Mouse (Mus musculus): ENCODE data around the gene Adgrg5. TPM values are rescaled to one million over a fixed set of nuclear protein-coding genes. Genes with fewer than 3 reads are reported as not detected.

The Adgrg5 gene
- polyA plus RNA-seq, 1 experiment from 2014 or later: not detected

DNA sequence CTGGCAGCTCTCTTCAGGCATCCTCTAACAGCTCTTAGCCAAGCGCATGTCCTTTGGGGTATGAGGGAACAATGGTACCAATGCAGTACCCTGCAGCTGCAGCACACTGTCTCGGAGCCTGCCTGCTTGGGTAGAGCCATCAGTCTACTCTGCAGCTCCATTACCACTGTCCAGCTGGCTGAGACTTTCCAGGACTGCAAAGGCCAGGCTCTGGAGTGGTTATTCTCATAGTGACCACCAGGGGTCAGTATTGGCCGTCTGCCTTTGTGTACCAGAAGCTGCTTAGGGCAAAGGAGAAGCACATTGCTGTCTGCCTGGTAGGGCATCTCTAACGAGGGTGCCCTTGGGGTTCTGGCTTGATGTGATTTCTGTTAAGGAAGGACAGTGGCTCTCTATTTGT is 26.6 kb downstream of the Adgrg5 start:
- Histone ChIP-seq H3K36me3 (no peaks in the 10 kb centered on the region), H3K4me2 (no peak overlapping the region), H3K9me3 (no peaks in the 10 kb centered on the region), H3K4me1 (replicated peaks) (no peaks in the 10 kb centered on the region), H3K9ac (replicated peaks) (no peak overlapping the region), H3K27me3 (peaks cover 5% of the 10 kb centered on the region; the same call in 1 of the 2 replicates), H3K27ac (no peak overlapping the region), H3K4me3 (replicated peaks) (no peak overlapping the region)
- 7% methylated on average over 4 of the region's 4 CpGs for WGBS
- peak; percentile 9; the same call in 1 of the 2 replicates for ATAC-seq (ENCODE audit: insufficient number of reproducible peaks, insufficient read depth, low FRiP score, low TSS enrichment, low read depth)

DNA sequence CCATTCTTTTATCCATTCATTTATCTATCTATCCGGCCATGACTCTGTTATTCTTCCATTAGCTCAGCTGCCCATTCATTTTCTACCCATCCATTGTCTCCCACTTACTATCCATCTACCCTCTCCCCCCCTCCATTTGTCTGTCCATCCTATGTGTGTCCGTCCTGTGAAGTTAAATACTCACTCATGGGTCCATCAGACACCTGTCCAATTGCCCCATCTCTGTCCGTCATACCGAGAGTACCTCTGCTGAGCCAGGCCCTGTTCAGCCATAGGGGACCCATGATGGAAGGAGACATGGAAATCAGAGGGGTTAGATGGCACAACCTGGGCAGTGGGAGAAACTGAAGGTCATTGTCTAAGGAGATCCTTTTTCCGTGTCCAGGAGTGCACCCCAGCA is 27.0 kb downstream of the Adgrg5 start:
- Histone ChIP-seq H3K27ac (no peak overlapping the region), H3K4me2 (no peak overlapping the region), H3K4me3 (replicated peaks) (no peak overlapping the region), H3K9ac (replicated peaks) (no peak overlapping the region), H3K27me3 (peaks cover 5% of the 10 kb centered on the region; the same call in 1 of the 2 replicates), H3K36me3 (no peaks in the 10 kb centered on the region), H3K9me3 (no peaks in the 10 kb centered on the region), H3K4me1 (replicated peaks) (no peaks in the 10 kb centered on the region)
- WGBS: 75% methylated on average over 5 of the region's 5 CpGs
- no peak for ATAC-seq (ENCODE audit: insufficient number of reproducible peaks, insufficient read depth, low FRiP score, low TSS enrichment, low read depth)

DNA sequence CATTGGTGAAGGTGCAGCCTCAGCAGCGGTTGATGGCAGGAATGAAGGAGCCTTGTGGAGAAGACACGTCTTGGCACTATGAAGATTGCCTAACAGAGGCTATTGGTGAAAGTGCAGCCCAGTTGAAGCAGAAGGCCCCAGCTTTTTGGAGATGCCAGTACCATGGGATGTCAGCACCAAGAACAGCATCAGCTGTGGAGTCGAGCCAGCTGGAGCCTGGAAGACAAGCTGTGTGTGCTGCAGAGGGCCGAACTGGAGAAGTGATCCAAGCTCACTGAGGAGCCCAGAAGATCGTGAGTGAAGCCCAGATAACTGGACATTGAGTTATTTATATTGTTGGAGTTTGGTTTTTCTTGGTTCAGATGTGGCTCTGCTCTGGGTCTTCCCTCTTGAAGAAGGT is 28.6 kb downstream of the Adgrg5 start:
- no peaks in the 10 kb centered on the region for H3K9me3 ChIP-seq
- H3K36me3 ChIP-seq: no peaks in the 10 kb centered on the region
- WGBS: 75% methylated on average over 5 of the region's 5 CpGs
- H3K27ac ChIP-seq: no peak overlapping the region
- no peak for ATAC-seq (ENCODE audit: insufficient number of reproducible peaks, insufficient read depth, low FRiP score, low TSS enrichment, low read depth)
- H3K4me2 ChIP-seq: no peak overlapping the region
- H3K4me3 ChIP-seq (replicated peaks): no peak overlapping the region
- no peaks in the 10 kb centered on the region for H3K4me1 ChIP-seq (replicated peaks)
- no peak overlapping the region for H3K9ac ChIP-seq (replicated peaks)
- no peaks in the 10 kb centered on the region for H3K27me3 ChIP-seq

DNA sequence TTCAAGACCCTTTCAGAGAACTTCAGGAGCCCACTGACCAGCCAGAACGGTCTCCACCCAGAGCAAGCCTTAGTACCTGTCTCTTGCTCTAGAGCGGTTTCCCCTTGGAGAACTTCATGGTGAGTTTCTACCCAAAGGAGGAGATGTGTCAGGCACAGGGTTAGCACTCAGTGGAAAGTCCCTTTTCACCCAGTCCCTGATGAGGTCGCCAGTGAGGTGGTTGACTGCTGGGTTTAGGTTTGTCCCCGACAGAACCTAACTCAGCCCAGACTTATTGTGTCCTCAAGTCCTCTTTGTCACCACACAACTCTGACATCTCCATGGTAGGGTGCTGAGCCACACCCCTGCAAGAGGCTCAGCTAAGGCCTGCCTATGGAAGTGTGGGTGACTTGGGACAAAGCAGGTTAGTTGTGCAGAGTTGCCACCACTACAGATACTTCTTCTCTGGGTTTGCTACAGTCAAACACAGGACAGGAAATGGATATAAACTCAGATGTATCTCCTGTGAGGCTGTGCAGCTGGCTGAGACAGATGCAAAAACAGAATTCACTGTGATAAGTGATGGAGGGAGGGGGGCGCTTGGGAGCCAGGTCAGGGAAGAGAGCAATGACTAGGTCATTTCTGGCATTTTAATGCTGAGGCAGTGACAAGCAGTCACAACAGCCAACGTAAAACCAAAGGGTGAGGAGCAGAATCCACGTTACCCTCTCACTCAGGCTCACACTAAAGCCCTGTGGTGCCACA is 30.3 kb downstream of the Adgrg5 start:
- H3K36me3 ChIP-seq: no peaks in the 10 kb centered on the region
- H3K9ac ChIP-seq (replicated peaks): no peak overlapping the region
- no peak overlapping the region for H3K27ac ChIP-seq
- H3K4me3 ChIP-seq (replicated peaks): no peak overlapping the region
- ATAC-seq (ENCODE audit: insufficient number of reproducible peaks, insufficient read depth, low FRiP score, low TSS enrichment, low read depth): no peak
- no peak overlapping the region for H3K4me2 ChIP-seq
- no peaks in the 10 kb centered on the region for H3K4me1 ChIP-seq (replicated peaks)
- no peaks in the 10 kb centered on the region for H3K27me3 ChIP-seq
- 74% methylated on average over 7 of the region's 7 CpGs for WGBS
- no peaks in the 10 kb centered on the region for H3K9me3 ChIP-seq

DNA sequence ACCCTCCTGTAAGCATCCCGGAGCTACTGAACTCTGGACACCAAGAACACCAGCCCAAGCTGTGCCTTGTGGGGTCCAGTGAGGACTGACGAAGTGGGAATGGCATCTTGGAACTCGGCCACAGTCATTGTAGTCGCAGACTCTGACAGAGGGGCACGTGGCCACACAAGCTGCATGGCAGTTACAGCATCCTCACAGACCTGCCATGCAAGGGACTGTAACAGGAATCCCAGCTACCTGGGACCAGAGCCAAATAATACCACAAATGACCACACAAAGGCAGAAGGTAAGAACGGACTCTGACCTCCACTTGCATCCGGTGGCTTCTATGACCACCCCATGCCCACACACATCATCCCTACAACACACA is 30.9 kb downstream of the Adgrg5 start:
- WGBS: 81% methylated on average over 7 of the region's 7 CpGs
- no peaks in the 10 kb centered on the region for H3K9me3 ChIP-seq
- H3K4me1 ChIP-seq (replicated peaks): no peaks in the 10 kb centered on the region
- H3K4me2 ChIP-seq: no peak overlapping the region
- H3K4me3 ChIP-seq (replicated peaks): no peak overlapping the region
- H3K27ac ChIP-seq: no peak overlapping the region
- no peaks in the 10 kb centered on the region for H3K36me3 ChIP-seq
- no peaks in the 10 kb centered on the region for H3K27me3 ChIP-seq
- H3K9ac ChIP-seq (replicated peaks): no peak overlapping the region
- ATAC-seq (ENCODE audit: insufficient number of reproducible peaks, insufficient read depth, low FRiP score, low TSS enrichment, low read depth): no peak

DNA sequence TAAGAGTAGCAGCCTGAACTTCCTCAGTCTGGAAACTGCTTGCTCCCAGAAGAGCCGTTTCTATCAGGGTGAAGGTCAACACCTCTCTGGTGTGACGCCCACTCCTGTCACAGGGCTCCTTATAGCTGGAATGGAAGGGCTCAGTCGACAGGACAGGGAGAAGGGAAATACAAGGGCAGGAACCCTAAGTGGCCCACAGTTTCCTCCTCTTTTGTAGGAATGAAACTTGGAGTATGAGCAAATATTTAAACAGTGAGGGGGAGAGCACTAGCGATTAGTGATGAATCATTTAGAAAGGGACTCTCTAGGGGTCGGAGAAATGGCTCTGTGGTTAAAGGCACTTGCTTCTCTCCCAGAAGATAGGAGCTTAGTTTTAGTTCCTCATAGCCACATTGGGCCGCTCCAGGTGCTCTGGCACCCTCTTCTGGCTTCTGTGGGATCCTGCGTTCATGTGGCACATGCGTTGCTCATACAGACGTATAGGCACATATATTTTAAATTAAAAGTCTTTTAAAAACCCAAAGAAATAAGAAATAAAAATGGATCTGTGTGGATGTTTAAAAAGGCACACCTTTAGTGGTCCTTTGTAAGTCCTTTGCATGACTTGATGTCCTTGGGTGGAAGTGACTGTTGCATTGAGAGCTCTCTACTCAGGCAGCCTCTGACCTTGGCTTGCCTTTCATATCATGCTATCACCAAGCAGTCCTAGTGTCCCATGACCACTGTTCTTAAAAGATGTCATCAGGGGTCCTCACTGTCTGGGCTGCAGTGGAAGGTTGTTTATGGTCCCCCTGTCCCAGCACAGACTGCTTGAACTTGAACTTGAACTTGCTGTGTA is 31.6 kb downstream of the Adgrg5 start:
- Histone ChIP-seq H3K4me2 (no peak overlapping the region), H3K27me3 (no peaks in the 10 kb centered on the region), H3K9me3 (no peaks in the 10 kb centered on the region), H3K4me3 (replicated peaks) (no peak overlapping the region), H3K9ac (replicated peaks) (no peak overlapping the region), H3K36me3 (no peaks in the 10 kb centered on the region), H3K4me1 (replicated peaks) (no peaks in the 10 kb centered on the region), H3K27ac (no peak overlapping the region)
- ATAC-seq (ENCODE audit: insufficient number of reproducible peaks, insufficient read depth, low FRiP score, low TSS enrichment, low read depth): 0 out of 2 replicates have a peak, but pooled peaks have one; percentile 27
- WGBS: 32% methylated on average over 9 of the region's 9 CpGs

DNA sequence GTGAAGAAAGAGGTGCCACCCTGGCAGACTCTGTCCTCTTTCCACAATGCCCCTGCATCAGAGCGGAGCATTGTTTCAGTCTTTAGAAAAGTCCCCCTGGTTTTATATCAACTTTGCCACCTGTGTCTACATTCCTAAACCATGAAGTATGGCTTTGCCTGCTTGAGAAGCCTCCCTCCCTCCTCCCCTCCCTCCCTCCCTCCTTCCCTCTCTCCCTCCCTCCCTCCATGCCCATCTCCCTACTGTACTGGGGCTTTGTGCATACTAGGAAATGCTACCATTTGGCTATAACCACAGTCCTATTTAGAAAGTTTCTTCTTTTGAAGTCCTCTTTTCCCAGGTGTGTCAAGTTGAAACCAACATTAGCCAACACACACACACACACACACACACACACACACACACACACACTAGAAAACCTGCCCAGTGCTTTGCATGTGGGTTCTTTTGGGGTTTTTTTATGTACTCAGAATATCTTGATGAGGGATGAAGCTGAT is 32.6 kb downstream of the Adgrg5 start:
- H3K36me3 ChIP-seq: no peaks in the 10 kb centered on the region
- H3K9me3 ChIP-seq: no peaks in the 10 kb centered on the region
- H3K9ac ChIP-seq (replicated peaks): no peak overlapping the region
- H3K4me3 ChIP-seq (replicated peaks): no peak overlapping the region
- no peaks in the 10 kb centered on the region for H3K4me1 ChIP-seq (replicated peaks)
- H3K27ac ChIP-seq: no peak overlapping the region
- H3K27me3 ChIP-seq: no peaks in the 10 kb centered on the region
- no peak overlapping the region for H3K4me2 ChIP-seq
- WGBS: 81% methylated on average over 1 of the region's 1 CpGs
- no peak for ATAC-seq (ENCODE audit: insufficient number of reproducible peaks, insufficient read depth, low FRiP score, low TSS enrichment, low read depth)

DNA sequence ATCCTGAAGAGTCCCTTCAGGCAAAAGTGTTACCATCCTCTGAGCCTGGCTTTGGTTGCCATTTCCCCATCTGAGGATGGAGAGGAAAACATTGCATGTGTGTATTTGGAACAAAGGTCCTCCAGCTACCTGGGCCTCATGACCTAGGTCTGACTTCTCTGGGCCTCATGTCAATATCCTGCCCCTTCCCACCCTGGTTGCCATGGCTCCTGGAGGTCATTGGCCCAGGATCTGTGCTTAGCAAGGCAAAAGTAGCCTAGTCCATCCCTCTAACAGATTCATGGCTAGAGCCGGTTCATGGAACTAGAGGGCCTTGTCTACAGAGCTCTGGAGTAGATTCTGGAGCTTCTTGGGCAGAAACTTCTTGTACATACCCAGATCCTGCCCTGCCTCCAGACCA is 38.7 kb downstream of the Adgrg5 start:
- H3K27ac ChIP-seq: no peak overlapping the region
- no peak overlapping the region for H3K4me2 ChIP-seq
- peaks cover 3% of the 10 kb centered on the region; the same call in 1 of the 2 replicates for H3K4me1 ChIP-seq (replicated peaks)
- WGBS: 80% methylated on average over 1 of the region's 1 CpGs
- H3K9ac ChIP-seq (replicated peaks): no peak overlapping the region
- no peak for ATAC-seq (ENCODE audit: insufficient number of reproducible peaks, insufficient read depth, low FRiP score, low TSS enrichment, low read depth)
- H3K4me3 ChIP-seq (replicated peaks): no peak overlapping the region
- H3K9me3 ChIP-seq: no peaks in the 10 kb centered on the region
- no peaks in the 10 kb centered on the region for H3K36me3 ChIP-seq
- H3K27me3 ChIP-seq: no peaks in the 10 kb centered on the region

DNA sequence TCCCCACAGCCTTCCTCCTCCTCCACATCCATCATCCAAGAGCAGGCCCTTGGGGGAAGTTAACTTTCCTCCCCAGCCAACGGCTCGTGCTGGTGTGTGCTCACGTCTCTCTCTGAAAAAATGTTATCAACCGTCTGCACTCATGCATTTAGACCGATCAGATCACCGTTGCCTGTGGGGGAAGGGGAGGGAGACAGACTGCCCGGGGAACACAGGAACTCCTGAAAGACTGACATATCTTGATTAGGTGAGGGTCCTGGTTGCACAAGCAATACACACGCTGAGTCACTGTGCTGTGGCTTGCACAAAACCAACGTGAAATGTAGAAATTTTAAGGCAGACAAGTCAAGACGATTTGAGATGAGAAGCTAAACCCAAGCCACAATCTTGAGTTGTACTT is 41.3 kb downstream of the Adgrg5 start:
- 60% methylated on average over 10 of the region's 10 CpGs for WGBS
- Histone ChIP-seq H3K27me3 (no peaks in the 10 kb centered on the region), H3K9me3 (no peaks in the 10 kb centered on the region), H3K4me3 (replicated peaks) (no peak overlapping the region), H3K36me3 (no peaks in the 10 kb centered on the region), H3K27ac (no peak overlapping the region), H3K4me1 (replicated peaks) (peaks cover 3% of the 10 kb centered on the region; the same call in 1 of the 2 replicates), H3K4me2 (no peak overlapping the region), H3K9ac (replicated peaks) (no peak overlapping the region)
- ATAC-seq (ENCODE audit: insufficient number of reproducible peaks, insufficient read depth, low FRiP score, low TSS enrichment, low read depth): no peak

DNA sequence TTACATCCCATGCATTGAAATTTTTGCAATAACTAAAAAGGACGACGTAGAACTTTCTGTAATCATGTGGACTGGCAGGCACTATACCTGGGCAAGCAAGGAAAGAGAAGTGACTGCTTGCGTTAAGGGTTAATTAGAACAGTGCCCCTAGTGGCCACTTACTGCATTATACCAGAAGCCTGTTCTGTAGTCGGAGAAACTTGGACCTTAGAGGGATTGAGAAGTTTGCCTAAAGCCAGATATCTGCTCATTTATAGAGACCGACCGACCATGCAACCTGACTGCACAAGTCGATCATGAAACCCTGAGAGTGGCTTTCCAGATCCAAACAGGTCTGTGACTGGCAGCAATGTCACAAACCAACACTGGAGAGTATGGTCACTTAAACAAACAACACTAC is 43.1 kb downstream of the Adgrg5 start:
- ATAC-seq (ENCODE audit: insufficient number of reproducible peaks, insufficient read depth, low FRiP score, low TSS enrichment, low read depth): no peak
- Histone ChIP-seq H3K4me1 (replicated peaks) (peaks cover 3% of the 10 kb centered on the region; the same call in 1 of the 2 replicates), H3K9ac (replicated peaks) (no peak overlapping the region), H3K36me3 (no peaks in the 10 kb centered on the region), H3K4me3 (replicated peaks) (no peak overlapping the region), H3K9me3 (no peaks in the 10 kb centered on the region), H3K4me2 (no peak overlapping the region), H3K27ac (no peak overlapping the region), H3K27me3 (no peaks in the 10 kb centered on the region)
- WGBS: 26% methylated on average over 7 of the region's 7 CpGs

DNA sequence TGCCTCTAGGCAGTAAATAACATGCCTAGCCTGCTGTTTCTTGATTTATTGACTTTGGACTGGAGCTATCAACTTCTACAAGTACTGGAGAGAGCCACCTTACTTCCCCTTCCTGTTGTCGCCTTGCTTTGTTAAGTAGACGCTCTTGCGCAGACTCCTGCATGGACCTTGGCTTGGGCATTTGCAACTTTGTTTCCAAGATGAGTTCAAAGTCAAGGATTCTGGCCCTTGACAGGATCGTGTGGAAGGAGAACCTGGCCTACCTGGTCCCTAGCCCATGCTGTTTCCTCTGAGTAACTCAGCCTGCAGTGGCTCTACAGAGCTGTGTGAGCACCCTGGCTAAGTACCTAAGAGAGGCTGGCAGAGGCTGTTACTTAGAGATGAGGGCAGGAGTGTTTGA is 43.6 kb downstream of the Adgrg5 start:
- Histone ChIP-seq H3K4me1 (replicated peaks) (0 out of 2 replicates have a peak, but pooled peaks cover 3% of the 10 kb centered on the region), H3K27ac (no peak overlapping the region), H3K9me3 (no peaks in the 10 kb centered on the region), H3K4me3 (replicated peaks) (no peak overlapping the region), H3K4me2 (no peak overlapping the region), H3K27me3 (no peaks in the 10 kb centered on the region), H3K36me3 (no peaks in the 10 kb centered on the region), H3K9ac (replicated peaks) (no peak overlapping the region)
- no peak for ATAC-seq (ENCODE audit: insufficient number of reproducible peaks, insufficient read depth, low FRiP score, low TSS enrichment, low read depth)
- 75% methylated on average over 4 of the region's 4 CpGs for WGBS
